Comparison of ENCODE assay signal across 25 mouse cellular contexts in genomic region chr9:116569680-116570079, GRCm38 (mm10).
"Had no signal": no experiment of that assay in that cellular context is flagged by ENCODE, and none has a peak within 500 bp of the region (broad histone marks: within the 10 kb centered on the region; RNA-seq: fewer than 3 reads in every experiment).

No protein-coding gene starts in this region.

- H3K27me3 ChIP-seq: heart, embryonic 12.5 days; hindbrain, embryonic 12.5 days; limb, embryonic 12.5 days had no signal

- H3K4me1 ChIP-seq: heart, embryonic 10.5 days; heart, embryonic 12.5 days; hindbrain, embryonic 10.5 days; hindbrain, embryonic 12.5 days; limb, embryonic 10.5 days; limb, embryonic 12.5 days had no signal

- H3K4me2 ChIP-seq: heart, embryonic 12.5 days; hindbrain, embryonic 12.5 days; hindbrain, embryonic 14.5 days; limb, embryonic 12.5 days; liver, embryonic 11.5 days had no signal

- DNase-seq: gastrocnemius, adult 2 months; gastrocnemius, postnatal 10 days; gastrocnemius, postnatal 25 days; heart, adult 18-20 months; heart, postnatal 10 days; heart, postnatal 4 days; kidney, adult 18-20 months; kidney, adult 8-10 months; kidney, postnatal 10 days; kidney, postnatal 25 days; kidney, postnatal 4 days; liver had no signal

- H3K9ac ChIP-seq: heart, embryonic 12.5 days; hindbrain, embryonic 12.5 days; hindbrain, embryonic 14.5 days; limb, embryonic 12.5 days had no signal

- H3K4me3 ChIP-seq: gastrocnemius, adult 2 months; heart, embryonic 10.5 days; heart, embryonic 12.5 days; hindbrain, embryonic 10.5 days; hindbrain, embryonic 12.5 days; layer of hippocampus, adult 2 months; left cerebral cortex, adult 2 months; limb, embryonic 10.5 days; limb, embryonic 12.5 days had no signal

- H3K36me3 ChIP-seq: heart, embryonic 10.5 days; heart, embryonic 12.5 days; hindbrain, embryonic 10.5 days; hindbrain, embryonic 12.5 days; limb, embryonic 10.5 days; limb, embryonic 12.5 days had no signal

- H3K27ac ChIP-seq: gastrocnemius, adult 2 months; heart, embryonic 10.5 days; hindbrain, embryonic 10.5 days; hindbrain, embryonic 12.5 days; hindbrain, embryonic 14.5 days; layer of hippocampus, adult 2 months; left cerebral cortex, adult 2 months; limb, embryonic 10.5 days; limb, embryonic 12.5 days had no signal

- H3K9me3 ChIP-seq: heart, embryonic 10.5 days; heart, embryonic 12.5 days; hindbrain, embryonic 10.5 days; hindbrain, embryonic 12.5 days; limb, embryonic 10.5 days; limb, embryonic 12.5 days had no signal

- ATAC-seq: hindbrain, embryonic 16.5 days; inflammation-experienced regulatory T-cells, adult 6 months; intestine, embryonic 16.5 days had no signal
